Mouse (Mus musculus) kidney, embryonic 16.5 days (tissue): ENCODE measurements at regions not wholly inside any gene's neighbourhood (a gene's known extent, or its start where the extent isn't known, plus 50 kb on each side); places are given as distances from the start of the nearest gene placed in this dataset.

Experiments
- ATAC-seq: fragments of 200-750 bp; cut with Nextera tagmentation; 2 replicates; pipeline ENCODE4 v1.8.0; 2017; ENCODE audit warnings: moderate TSS enrichment; ENCODE audit not compliant: low FRiP score, low TSS enrichment
- H3K27ac ChIP-seq: fragments of 300-500 bp; sonication (generic); 2 replicates; pipeline ENCODE4 v1.5.1; 2014; ENCODE audit warnings: low read length
- H3K27me3 ChIP-seq: fragments of 300-500 bp; sonication (generic); 2 replicates; pipeline ENCODE4 v1.6.1; 2014; ENCODE audit warnings: low read length, control low read depth, mixed read lengths; ENCODE audit not compliant: insufficient read depth
- H3K36me3 ChIP-seq: fragments of 300-500 bp; sonication (generic); 2 replicates; pipeline ENCODE4 v1.6.1; 2014; ENCODE audit warnings: low read length, control low read depth, mixed read lengths; ENCODE audit not compliant: insufficient read depth
- H3K4me1 ChIP-seq: fragments of 300-500 bp; sonication (generic); 2 replicates; pipeline ENCODE4 v1.6.1; 2014; ENCODE audit warnings: low read length, control low read depth, mixed read lengths; ENCODE audit not compliant: insufficient read depth
- H3K4me2 ChIP-seq: fragments of 300-500 bp; sonication (generic); replicated peaks from 2 replicates; pipeline ENCODE4 v1.6.1; 2014; ENCODE audit warnings: low read depth, low read length
- H3K4me3 ChIP-seq: fragments of 300-500 bp; sonication (generic); 2 replicates; pipeline ENCODE4 v1.5.1; 2014; ENCODE audit warnings: mild to moderate bottlenecking, low read length
- H3K9ac ChIP-seq: fragments of 300-500 bp; sonication (generic); replicated peaks from 2 replicates; pipeline ENCODE4 v1.6.1; 2014; ENCODE audit warnings: low read length
- H3K9me3 ChIP-seq: fragments of 300-500 bp; sonication (generic); 2 replicates; pipeline ENCODE4 v1.6.1; 2016; ENCODE audit warnings: low read length, control low read depth
- WGBS: fragments of 180-500 bp; shearing (Covaris S2); extraction: QIAGEN DNeasy Blood & Tissue Kit; methylation state at CpG from one replicate; pipeline ENCODE4 v1.1.7; 2014; 5-methylcytosine and 5-hydroxymethylcytosine counted together

DNA sequence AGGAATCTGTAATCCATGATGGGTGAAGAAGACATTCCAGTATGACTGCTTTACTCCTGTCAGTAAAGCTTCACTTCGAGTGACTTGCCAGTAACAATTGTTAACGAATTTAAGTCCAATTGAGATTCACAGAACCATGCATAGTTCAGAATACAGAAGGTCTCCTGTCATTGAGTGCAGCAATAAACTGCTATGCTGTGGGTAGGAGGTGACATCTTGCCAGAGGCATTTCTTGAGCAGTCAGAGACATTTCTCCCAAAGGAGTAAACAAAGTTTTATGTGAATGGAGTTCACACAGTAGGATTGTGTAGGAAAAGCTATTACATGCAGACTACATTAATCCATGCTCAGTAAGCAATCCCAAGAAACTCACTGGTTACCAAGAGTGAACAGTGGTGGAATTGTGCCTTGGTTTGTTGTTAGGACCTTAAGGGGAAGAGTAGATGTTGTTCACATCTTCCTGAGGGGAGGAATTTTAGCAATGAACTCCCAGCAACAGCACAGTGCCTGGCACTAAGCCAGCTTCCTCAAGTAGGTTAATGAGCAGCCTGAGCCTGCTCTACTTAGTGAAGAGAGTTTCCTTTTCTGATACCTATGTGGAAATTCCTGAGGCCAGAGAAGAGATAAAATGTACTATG is 149.1 kb upstream of the Syndig1 start:
- no peak overlapping the region for H3K9ac ChIP-seq
- H3K4me2 ChIP-seq = no peak overlapping the region
- no peaks in the 10 kb centered on the region for H3K36me3 ChIP-seq
- no peaks in the 10 kb centered on the region for H3K4me1 ChIP-seq
- H3K27me3 ChIP-seq = no peaks in the 10 kb centered on the region
- ATAC-seq = no peak
- no peak overlapping the region for H3K27ac ChIP-seq
- H3K9me3 ChIP-seq = no peaks in the 10 kb centered on the region
- no peak overlapping the region for H3K4me3 ChIP-seq
- 86% methylated on average over 2 of the region's 2 CpGs for WGBS

DNA sequence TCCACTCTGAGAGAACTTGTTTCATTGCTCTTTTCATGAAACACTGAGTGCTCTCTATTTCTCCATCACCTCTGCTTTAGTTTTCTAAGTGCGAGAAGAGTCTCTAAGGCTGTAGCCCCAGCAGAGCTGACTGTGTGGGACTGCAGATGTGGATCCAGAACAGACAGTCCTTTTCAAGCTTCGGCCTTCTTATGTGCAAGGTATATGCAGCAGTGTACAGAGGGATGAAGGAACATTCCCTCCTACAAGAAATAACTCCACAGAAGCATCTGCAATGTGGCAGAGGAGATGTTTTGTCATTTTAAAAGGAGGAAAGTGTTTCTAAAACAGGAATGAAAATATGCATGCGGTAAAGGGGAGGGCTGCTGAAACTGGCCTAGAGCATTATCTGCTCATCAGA is 106.7 kb upstream of the Syndig1 start:
- Histone ChIP-seq H3K27ac (no peak overlapping the region), H3K36me3 (no peaks in the 10 kb centered on the region), H3K4me1 (no peaks in the 10 kb centered on the region), H3K9ac (no peak overlapping the region), H3K9me3 (no peaks in the 10 kb centered on the region), H3K4me2 (no peak overlapping the region), H3K27me3 (no peaks in the 10 kb centered on the region), H3K4me3 (no peak overlapping the region)
- 90% methylated on average over 3 of the region's 3 CpGs for WGBS
- no peak for ATAC-seq

DNA sequence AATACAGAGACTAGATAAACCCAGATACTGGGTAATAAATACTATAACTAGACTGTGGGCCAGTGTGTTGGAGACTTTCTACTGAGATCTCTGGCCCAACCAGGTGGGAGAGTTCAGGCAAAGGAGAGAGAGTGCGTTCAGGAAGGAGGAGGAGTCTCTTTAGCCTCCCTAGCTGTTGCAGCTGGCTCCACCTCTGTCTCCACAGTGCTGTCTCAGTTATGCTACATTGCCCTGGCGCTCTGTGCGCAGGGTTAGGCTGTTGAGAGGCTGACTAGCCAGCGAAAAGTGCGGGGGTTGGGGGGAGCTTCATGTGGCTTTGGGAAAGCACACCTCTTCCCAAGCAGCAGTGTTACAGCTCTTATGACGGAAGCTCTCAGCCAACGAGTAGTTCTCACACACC is 104.7 kb upstream of the Syndig1 start:
- no peak overlapping the region for H3K27ac ChIP-seq
- H3K4me2 ChIP-seq = no peak overlapping the region
- WGBS = 19% methylated on average over 7 of the region's 7 CpGs
- no peaks in the 10 kb centered on the region for H3K4me1 ChIP-seq
- H3K4me3 ChIP-seq = no peak overlapping the region
- no peak overlapping the region for H3K9ac ChIP-seq
- no peaks in the 10 kb centered on the region for H3K9me3 ChIP-seq
- peak; percentile 84 for ATAC-seq
- no peaks in the 10 kb centered on the region for H3K36me3 ChIP-seq
- no peaks in the 10 kb centered on the region for H3K27me3 ChIP-seq

DNA sequence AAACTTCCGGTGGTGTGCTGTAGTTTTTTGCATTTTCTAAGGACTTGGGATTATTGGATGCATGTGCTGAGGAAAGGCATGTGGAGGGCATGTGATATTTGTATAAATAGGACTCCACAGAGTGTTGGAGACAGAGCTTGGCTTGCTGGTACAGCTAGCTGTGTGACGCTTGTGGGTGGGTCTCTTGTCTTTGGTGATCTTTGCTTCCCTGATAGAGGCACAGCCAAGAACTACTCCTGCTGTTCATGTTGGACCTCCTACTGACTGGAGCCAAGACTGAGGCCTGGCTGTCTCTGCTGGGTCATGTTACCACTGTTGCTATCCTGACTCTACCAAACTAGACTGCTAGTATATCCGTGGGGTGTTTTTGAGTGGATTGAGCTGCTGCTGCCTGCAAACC is 103.1 kb upstream of the Syndig1 start:
- H3K4me1 ChIP-seq = no peaks in the 10 kb centered on the region
- no peaks in the 10 kb centered on the region for H3K9me3 ChIP-seq
- H3K4me3 ChIP-seq = no peak overlapping the region
- no peak overlapping the region for H3K27ac ChIP-seq
- WGBS = 81% methylated on average over 3 of the region's 3 CpGs
- no peaks in the 10 kb centered on the region for H3K27me3 ChIP-seq
- no peak for ATAC-seq
- H3K9ac ChIP-seq = no peak overlapping the region
- H3K36me3 ChIP-seq = no peaks in the 10 kb centered on the region
- H3K4me2 ChIP-seq = no peak overlapping the region

DNA sequence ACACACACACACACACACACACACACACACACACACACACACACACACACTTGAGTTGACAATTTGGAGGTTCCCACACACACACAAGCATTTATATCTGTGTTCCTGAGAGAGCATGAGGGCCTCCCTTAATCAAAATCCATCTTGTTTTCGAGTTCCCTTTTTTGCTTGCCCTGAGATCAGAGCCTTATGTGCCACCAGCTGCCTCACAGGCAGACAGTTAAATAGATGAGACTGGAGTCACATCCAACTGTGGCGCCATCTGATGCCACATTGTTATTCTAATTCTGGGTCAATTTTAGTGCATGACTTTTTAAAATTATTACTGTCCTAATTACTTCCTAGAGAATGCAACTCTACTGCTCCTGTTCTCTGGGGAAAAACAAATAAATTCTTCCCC is 91.2 kb upstream of the Syndig1 start:
- Histone ChIP-seq H3K4me2 (no peak overlapping the region), H3K4me1 (no peaks in the 10 kb centered on the region), H3K9me3 (no peaks in the 10 kb centered on the region), H3K27ac (no peak overlapping the region), H3K9ac (no peak overlapping the region), H3K36me3 (no peaks in the 10 kb centered on the region), H3K27me3 (no peaks in the 10 kb centered on the region), H3K4me3 (no peak overlapping the region)
- 53% methylated on average over 2 of the region's 2 CpGs for WGBS
- ATAC-seq = no peak

DNA sequence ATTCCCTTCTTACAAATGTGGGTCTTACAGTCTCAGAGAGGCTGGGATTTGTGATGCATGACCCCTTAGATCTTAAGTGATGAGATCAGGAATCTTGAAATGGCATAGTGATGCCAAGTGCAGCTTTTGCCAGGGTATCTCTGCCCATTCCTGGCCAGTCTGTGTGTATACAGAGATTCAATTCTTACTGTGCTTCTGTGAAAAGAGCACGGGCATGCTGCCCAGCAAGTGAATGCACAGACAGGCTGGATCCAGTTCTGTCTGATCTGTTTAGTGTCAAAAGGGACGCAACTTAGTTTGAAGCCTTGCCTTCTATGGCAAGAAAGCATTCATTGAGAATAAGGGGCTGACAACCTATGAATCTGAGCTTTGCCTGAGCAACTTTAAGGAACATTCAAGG is 89.1 kb upstream of the Syndig1 start:
- no peaks in the 10 kb centered on the region for H3K4me1 ChIP-seq
- H3K27me3 ChIP-seq = no peaks in the 10 kb centered on the region
- H3K9me3 ChIP-seq = no peaks in the 10 kb centered on the region
- no peak overlapping the region for H3K4me3 ChIP-seq
- no peak for ATAC-seq
- no peak overlapping the region for H3K4me2 ChIP-seq
- H3K9ac ChIP-seq = no peak overlapping the region
- no peak overlapping the region for H3K27ac ChIP-seq
- 85% methylated on average over 2 of the region's 2 CpGs for WGBS
- no peaks in the 10 kb centered on the region for H3K36me3 ChIP-seq

DNA sequence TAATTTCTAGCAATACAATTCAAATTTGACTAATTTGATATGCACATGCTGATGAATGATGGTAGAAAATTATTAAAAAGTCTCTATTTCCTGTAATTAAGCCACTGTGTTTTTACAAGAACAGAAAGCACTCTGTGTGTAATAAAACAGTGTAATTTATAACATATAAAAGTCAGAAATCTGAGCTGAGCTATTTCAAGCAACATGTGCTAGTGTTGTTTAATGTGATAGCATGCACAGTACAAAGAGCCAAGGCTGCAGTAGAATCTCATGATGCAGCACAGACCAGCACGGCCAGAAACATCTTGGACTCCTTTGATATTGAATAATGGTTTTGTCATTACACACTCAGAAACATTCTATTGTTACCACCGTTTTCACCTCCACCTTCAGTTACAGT is 86.3 kb upstream of the Syndig1 start:
- H3K27me3 ChIP-seq = no peaks in the 10 kb centered on the region
- H3K9ac ChIP-seq = no peak overlapping the region
- peak; percentile 61; the same call in 1 of the 2 replicates for ATAC-seq
- no peaks in the 10 kb centered on the region for H3K36me3 ChIP-seq
- no peaks in the 10 kb centered on the region for H3K4me1 ChIP-seq
- no peak overlapping the region for H3K27ac ChIP-seq
- no peak overlapping the region for H3K4me3 ChIP-seq
- 34% methylated on average over 2 of the region's 2 CpGs for WGBS
- no peak overlapping the region for H3K4me2 ChIP-seq
- H3K9me3 ChIP-seq = no peaks in the 10 kb centered on the region

DNA sequence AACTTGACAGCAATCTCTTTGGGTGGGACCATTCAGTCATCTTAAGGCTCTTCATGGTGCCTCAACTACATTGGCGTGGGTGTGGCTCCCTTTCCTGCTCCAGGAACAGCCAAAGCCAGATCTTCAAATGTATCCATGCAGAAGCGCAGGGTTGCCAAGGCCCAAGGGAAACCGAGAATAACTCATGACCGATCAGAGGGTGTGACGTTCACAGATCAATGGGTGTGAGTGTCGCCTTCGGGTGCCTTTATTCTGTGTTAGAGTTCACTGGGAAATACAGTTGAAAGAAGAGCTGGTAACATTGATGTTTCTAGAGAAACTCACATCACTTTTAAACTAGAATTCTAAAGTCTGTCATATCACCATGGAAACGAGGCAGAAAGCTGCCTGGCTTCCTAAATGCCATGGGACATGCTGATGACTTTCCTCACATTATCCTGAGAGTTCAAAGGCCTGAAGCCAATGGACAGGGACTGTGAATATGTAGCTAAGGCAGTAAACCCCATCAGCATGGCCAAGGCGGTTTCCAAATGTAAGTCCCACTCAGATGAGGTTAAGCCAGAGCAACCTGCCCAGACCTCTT is 80.7 kb upstream of the Syndig1 start:
- H3K27ac ChIP-seq = no peak overlapping the region
- no peaks in the 10 kb centered on the region for H3K4me1 ChIP-seq
- ATAC-seq = no peak
- H3K27me3 ChIP-seq = no peaks in the 10 kb centered on the region
- H3K9ac ChIP-seq = no peak overlapping the region
- no peak overlapping the region for H3K4me2 ChIP-seq
- no peak overlapping the region for H3K4me3 ChIP-seq
- no peaks in the 10 kb centered on the region for H3K9me3 ChIP-seq
- WGBS = 82% methylated on average over 9 of the region's 9 CpGs
- H3K36me3 ChIP-seq = no peaks in the 10 kb centered on the region

DNA sequence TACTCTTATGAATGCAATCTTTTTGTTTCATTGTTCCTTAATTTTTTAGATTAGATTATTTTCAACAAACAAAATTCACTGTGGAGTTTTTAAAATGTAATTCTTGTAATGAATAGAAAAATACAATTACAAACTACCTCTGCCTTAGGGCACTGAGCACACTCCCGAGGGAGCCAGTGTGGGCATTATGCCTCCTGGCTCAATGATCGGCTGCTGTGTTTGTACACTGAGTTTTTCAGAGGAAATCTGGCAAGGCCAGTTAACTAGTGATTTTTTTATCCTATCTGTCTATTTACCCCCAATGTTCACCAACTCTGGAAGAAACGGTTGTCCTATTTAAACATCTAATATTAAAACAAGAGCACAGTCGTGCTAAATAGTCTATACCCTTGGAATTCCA is 69.9 kb upstream of the Syndig1 start:
- no peak overlapping the region for H3K4me3 ChIP-seq
- no peaks in the 10 kb centered on the region for H3K36me3 ChIP-seq
- no peak overlapping the region for H3K4me2 ChIP-seq
- no peak overlapping the region for H3K9ac ChIP-seq
- no peak overlapping the region for H3K27ac ChIP-seq
- ATAC-seq = no peak
- 74% methylated on average over 4 of the region's 4 CpGs for WGBS
- H3K4me1 ChIP-seq = no peaks in the 10 kb centered on the region
- H3K9me3 ChIP-seq = no peaks in the 10 kb centered on the region
- no peaks in the 10 kb centered on the region for H3K27me3 ChIP-seq

DNA sequence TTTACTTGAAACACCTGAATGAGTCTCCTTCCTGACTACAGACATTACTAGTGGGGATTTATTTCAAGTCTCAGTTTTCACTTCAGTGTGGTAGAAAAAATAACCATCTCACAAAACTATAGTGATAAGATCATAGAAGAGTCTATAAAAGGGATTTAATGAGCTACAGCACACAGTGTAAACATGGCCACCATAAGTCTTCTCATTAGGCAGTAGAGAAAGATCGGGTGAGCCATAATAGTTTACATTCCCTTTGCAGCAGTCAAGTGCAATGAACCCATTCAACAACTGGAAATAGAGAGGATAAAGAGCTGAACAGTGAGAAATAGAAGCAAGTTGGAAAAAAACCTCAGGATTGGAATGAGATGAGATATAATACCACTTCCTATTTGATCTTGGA is 65.1 kb upstream of the Syndig1 start:
- Histone ChIP-seq H3K9me3 (no peaks in the 10 kb centered on the region), H3K27me3 (no peaks in the 10 kb centered on the region), H3K9ac (no peak overlapping the region), H3K36me3 (no peaks in the 10 kb centered on the region), H3K4me3 (no peak overlapping the region), H3K27ac (no peak overlapping the region), H3K4me1 (no peaks in the 10 kb centered on the region), H3K4me2 (no peak overlapping the region)
- 29% methylated on average over 1 of the region's 1 CpGs for WGBS
- ATAC-seq = peak; percentile 63
